Mouse (Mus musculus): ENCODE data around the gene Ep400. TPM values are rescaled to one million over a fixed set of nuclear protein-coding genes. Genes with fewer than 3 reads are reported as not detected.

The Ep400 gene
- polyA plus RNA-seq, 1 experiment from 2014 or later, result 11.4 TPM

GRCm38 (mm10) chr5:110646377-110646776 is 124.1 kb downstream of the Ep400 start:
- TF ChIP-seq CTCF (IDR thresholded peaks at IDR 0.05; ENCODE audit: low read depth) (no peak), EP300 (optimal IDR thresholded peaks at IDR 0.05) (no peak)
- no peaks in the 10 kb centered on the region for H3K27me3 ChIP-seq (ENCODE audit: control insufficient read depth, insufficient read depth, low read length)
- H3K4me2 ChIP-seq (replicated peaks; ENCODE audit: low read depth), result no peak overlapping the region
- H3K9me3 ChIP-seq (ENCODE audit: control insufficient read depth, low read length), result no peaks in the 10 kb centered on the region
- H3K4me1 ChIP-seq (replicated peaks; ENCODE audit: control insufficient read depth, insufficient read depth), result no peaks in the 10 kb centered on the region
- no peak overlapping the region for H3K27ac ChIP-seq (replicated peaks)
- no peak overlapping the region for H3K4me3 ChIP-seq (ENCODE audit: low read depth, low read length)
- peaks cover 15% of the 10 kb centered on the region for H3K36me3 ChIP-seq (ENCODE audit: control insufficient read depth, insufficient read depth, low read length)
- H3K9ac ChIP-seq (ENCODE audit: low read length), result no peak overlapping the region
- ATAC-seq (ENCODE audit: low FRiP score, low TSS enrichment), result no peak
- no peak for DNase-seq (ENCODE audit: low spot score)

DNA sequence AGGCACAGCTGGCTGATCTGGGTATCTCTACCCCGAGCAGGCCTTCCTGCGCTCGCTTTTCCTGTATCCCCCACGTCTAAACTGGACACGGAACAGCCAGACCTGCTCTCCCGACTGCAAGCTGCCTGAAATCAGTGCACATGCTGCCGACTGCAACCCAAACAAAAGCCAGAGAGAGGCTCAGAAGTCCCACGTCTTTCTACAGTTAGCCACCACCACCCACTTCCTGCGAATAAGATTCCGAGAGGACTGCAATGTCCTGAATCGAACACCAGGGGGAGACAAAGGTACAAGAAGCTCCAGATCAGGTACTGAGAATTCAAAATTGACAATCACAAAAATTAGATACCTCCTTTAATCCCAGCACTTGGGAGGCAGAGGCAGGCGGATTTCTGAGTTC is 131.1 kb downstream of the Ep400 start:
- H3K4me2 ChIP-seq (replicated peaks; ENCODE audit: low read depth), result peak overlapping the region; percentile 47
- H3K36me3 ChIP-seq (ENCODE audit: control insufficient read depth, insufficient read depth, low read length), result no peaks in the 10 kb centered on the region
- peak; percentile 69 for DNase-seq (ENCODE audit: low spot score)
- no peak for TF ChIP-seq EP300 (optimal IDR thresholded peaks at IDR 0.05)
- peak; percentile 90 for TF ChIP-seq CTCF (IDR thresholded peaks at IDR 0.05; ENCODE audit: low read depth)
- H3K27ac ChIP-seq (replicated peaks), result no peak overlapping the region
- H3K9ac ChIP-seq (ENCODE audit: low read length), result no peak overlapping the region
- no peaks in the 10 kb centered on the region for H3K9me3 ChIP-seq (ENCODE audit: control insufficient read depth, low read length)
- H3K27me3 ChIP-seq (ENCODE audit: control insufficient read depth, insufficient read depth, low read length), result no peaks in the 10 kb centered on the region
- H3K4me1 ChIP-seq (replicated peaks; ENCODE audit: control insufficient read depth, insufficient read depth), result no peaks in the 10 kb centered on the region
- ATAC-seq (ENCODE audit: low FRiP score, low TSS enrichment), result no peak
- WGBS, result 22% methylated on average over 12 of the region's 12 CpGs
- no peak overlapping the region for H3K4me3 ChIP-seq (ENCODE audit: low read depth, low read length)

GRCm38 (mm10) chr5:110638306-110639074 is 132.0 kb downstream of the Ep400 start:
- DNase-seq (ENCODE audit: low spot score), result no peak
- ATAC-seq (ENCODE audit: low FRiP score, low TSS enrichment), result no peak
- TF ChIP-seq CTCF (IDR thresholded peaks at IDR 0.05; ENCODE audit: low read depth) (no peak), EP300 (optimal IDR thresholded peaks at IDR 0.05) (no peak)
- Histone ChIP-seq H3K36me3 (ENCODE audit: control insufficient read depth, insufficient read depth, low read length) (no peaks in the 10 kb centered on the region), H3K27ac (replicated peaks) (no peak overlapping the region), H3K4me3 (ENCODE audit: low read depth, low read length) (no peak overlapping the region), H3K4me2 (replicated peaks; ENCODE audit: low read depth) (no peak overlapping the region), H3K9ac (ENCODE audit: low read length) (no peak overlapping the region), H3K9me3 (ENCODE audit: control insufficient read depth, low read length) (no peaks in the 10 kb centered on the region), H3K27me3 (ENCODE audit: control insufficient read depth, insufficient read depth, low read length) (no peaks in the 10 kb centered on the region), H3K4me1 (replicated peaks; ENCODE audit: control insufficient read depth, insufficient read depth) (no peaks in the 10 kb centered on the region)
- WGBS, result 69% methylated on average over 7 of the region's 7 CpGs

DNA sequence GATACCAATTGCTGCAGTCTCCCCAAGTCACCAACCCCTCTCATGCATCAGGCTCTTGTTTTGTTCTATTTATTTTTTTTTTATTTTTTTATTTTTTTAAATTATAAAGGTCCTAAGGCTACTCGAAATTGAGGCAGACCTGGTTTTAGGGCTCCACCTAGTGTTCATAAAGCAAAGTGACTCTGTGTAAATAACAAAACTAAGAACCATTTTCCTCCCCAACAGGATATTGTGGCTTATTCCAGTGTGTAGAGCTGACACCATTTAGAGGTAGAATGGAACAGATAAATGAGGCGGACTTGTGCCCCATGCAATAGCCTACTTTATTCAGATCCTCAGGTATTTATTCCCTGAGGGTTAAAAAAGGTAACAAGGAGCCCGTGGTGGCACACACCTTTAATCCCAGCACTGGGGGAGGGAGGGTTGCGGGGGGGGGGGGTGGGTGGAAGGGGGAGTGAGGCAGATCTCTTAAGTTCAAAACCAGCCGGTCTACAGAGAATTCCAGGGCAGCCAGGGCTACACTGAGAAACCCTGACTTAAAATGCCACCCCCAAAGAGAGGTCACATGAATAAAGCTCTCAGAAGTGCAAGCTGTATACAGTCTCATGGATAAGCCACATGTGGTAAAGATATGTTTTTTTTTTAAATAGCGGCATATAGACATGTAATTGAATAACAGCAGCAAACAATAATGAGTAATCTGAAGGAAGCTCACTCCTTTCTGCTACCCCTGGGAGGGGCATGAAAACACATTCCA is 134.4 kb downstream of the Ep400 start:
- no peaks in the 10 kb centered on the region for H3K4me1 ChIP-seq (replicated peaks; ENCODE audit: control insufficient read depth, insufficient read depth)
- no peaks in the 10 kb centered on the region for H3K9me3 ChIP-seq (ENCODE audit: control insufficient read depth, low read length)
- H3K4me3 ChIP-seq (ENCODE audit: low read depth, low read length), result no peak overlapping the region
- no peak overlapping the region for H3K4me2 ChIP-seq (replicated peaks; ENCODE audit: low read depth)
- no peaks in the 10 kb centered on the region for H3K27me3 ChIP-seq (ENCODE audit: control insufficient read depth, insufficient read depth, low read length)
- DNase-seq (ENCODE audit: low spot score) (no peak), ATAC-seq (ENCODE audit: low FRiP score, low TSS enrichment) (peak; percentile 66)
- H3K9ac ChIP-seq (ENCODE audit: low read length), result no peak overlapping the region
- TF ChIP-seq CTCF (IDR thresholded peaks at IDR 0.05; ENCODE audit: low read depth) (peak; percentile 86), EP300 (optimal IDR thresholded peaks at IDR 0.05) (no peak)
- no peak overlapping the region for H3K27ac ChIP-seq (replicated peaks)
- WGBS, result 40% methylated on average over 6 of the region's 6 CpGs
- H3K36me3 ChIP-seq (ENCODE audit: control insufficient read depth, insufficient read depth, low read length), result no peaks in the 10 kb centered on the region

DNA sequence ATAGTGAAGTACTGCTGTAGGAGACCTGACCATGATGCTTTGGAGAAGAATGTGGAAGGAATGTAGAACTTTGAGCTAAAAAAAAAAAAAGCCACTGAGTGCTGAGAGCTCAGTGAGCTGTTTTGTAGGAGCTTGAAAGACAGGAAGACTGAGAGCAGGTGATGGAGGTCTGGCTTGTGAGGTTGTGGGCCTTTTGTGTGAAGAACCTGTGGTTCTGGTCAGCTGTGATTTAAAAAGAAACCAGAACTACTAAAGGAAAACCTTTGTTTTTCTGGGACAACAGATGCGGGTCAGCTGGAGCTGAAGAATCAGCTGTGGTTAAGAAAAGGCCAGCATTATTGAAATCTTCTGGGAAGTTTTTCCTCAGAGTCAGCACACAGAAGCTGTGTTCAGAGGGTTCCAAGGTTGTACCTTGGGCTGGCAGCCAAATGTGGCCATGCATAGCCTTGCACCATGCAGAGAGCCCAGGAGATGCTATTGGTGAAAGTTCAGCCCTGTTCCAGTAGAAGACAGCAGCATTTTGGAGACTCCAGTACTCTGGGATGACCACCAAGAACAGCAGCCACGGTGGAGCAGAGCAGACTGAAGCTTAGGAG is 140.9 kb downstream of the Ep400 start:
- no peak overlapping the region for H3K27ac ChIP-seq (replicated peaks)

More for the DNA sequence above, 140.9 kb downstream of the Ep400 start:
- Histone ChIP-seq H3K9me3 (ENCODE audit: control insufficient read depth, low read length) (no peaks in the 10 kb centered on the region), H3K9ac (ENCODE audit: low read length) (no peak overlapping the region), H3K4me2 (replicated peaks; ENCODE audit: low read depth) (no peak overlapping the region), H3K27me3 (ENCODE audit: control insufficient read depth, insufficient read depth, low read length) (no peaks in the 10 kb centered on the region), H3K4me3 (ENCODE audit: low read depth, low read length) (no peak overlapping the region), H3K36me3 (ENCODE audit: control insufficient read depth, insufficient read depth, low read length) (no peaks in the 10 kb centered on the region), H3K4me1 (replicated peaks; ENCODE audit: control insufficient read depth, insufficient read depth) (no peaks in the 10 kb centered on the region)
- no peak for ATAC-seq (ENCODE audit: low FRiP score, low TSS enrichment)
- TF ChIP-seq CTCF (IDR thresholded peaks at IDR 0.05; ENCODE audit: low read depth) (no peak), EP300 (optimal IDR thresholded peaks at IDR 0.05) (no peak)
- whole genome bisulfite sequencing, result 69% methylated on average over 2 of the region's 2 CpGs
- DNase-seq (ENCODE audit: low spot score), result no peak
